Mouse (Mus musculus) retina, adult 2 months (tissue): ENCODE measurements at regions not wholly inside any gene's neighbourhood (a gene's known extent, or its start where the extent isn't known, plus 50 kb on each side); places are given as distances from the start of the nearest gene placed in this dataset.

Experiments used
- DNase-seq: peaks from one replicate; pipeline ENCODE4 v3.0.0-alpha.2; 2012; ENCODE audit warnings: low read depth, low spot score

DNA sequence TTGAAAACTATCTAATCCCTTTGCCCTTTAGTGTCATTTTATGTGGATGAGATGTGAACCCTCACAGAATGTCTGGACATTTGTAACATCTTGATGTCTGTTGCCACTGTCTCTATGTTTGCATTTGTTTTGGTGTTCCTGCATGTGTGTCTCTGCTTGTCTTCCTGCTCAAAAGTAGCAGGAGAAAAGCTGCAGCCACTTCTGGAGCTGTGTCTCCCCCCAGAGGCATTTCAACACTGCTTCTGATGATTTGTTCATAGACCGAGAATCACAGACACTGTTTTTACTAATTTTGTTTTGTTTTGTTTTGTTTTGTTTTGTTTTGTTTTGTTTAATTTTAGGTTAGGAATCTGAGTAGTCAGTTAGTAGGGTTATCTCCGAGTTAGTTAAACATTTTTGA, 883.8 kb downstream of the Gbe1 start:
- no peak for DNase-seq

DNA sequence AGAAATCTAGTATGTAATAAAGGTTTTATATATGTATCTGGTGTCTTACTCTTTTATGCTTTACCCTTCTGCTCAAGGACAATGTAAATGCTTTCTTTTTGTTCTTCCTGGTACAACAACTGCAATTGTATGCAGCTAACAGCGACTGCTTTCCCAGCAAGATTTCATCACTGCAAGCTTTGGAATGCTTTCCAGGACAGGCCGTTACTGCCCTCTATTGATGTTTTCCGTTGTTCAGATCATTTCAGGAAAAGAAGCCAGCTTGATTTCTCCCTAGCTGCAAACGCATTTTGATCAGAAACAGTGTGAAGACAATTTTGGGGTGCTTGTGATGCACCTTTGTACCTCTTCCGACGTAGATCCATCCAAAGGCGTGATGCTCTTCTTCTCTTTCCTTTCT, 895.1 kb downstream of the Gbe1 start:
- DNase-seq = no peak

DNA sequence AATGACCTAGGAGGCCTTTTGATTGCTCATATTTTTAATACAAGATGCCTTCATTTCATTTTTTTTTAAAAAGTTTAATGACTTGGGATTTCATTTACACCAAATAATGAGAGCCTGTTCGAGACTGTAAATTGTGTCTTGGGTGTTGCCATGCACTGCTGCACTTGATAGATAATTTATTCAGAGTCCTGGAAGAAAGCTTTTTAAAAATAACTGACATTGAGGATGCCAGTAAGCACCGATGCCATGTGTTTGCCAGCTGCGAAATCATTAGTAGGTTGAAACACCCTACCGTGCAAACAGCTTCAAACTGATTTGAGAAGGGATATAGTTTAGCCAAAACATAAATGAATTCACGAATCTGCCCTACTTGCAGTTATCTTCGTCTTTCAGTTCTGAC, 910.7 kb downstream of the Gbe1 start:
- no peak for DNase-seq

DNA sequence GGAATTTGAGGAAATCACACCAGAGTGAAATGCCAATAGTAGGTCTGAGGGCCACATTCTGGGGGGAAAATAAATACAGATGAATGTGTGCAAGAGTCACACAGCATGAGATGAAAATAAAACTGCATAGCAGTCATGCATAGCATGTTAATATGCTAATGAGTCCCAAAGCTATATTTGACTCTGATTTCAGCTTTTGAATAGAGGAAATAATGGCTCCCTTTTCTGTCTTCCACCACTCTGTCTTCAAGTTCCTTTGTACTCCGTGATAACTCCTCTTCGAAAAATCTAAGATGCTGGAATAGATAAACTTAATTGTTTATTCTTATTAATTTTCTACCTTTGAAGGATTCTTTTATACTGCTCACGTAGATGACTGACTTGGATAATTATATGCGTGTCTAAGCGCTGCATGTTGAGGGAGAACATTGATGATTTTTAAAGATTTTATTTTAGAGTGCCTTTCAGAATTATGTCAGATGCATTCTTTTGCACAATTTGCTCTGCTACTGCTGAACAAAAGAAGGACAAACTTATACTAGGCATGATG, 916.4 kb downstream of the Gbe1 start:
- DNase-seq = no peak

DNA sequence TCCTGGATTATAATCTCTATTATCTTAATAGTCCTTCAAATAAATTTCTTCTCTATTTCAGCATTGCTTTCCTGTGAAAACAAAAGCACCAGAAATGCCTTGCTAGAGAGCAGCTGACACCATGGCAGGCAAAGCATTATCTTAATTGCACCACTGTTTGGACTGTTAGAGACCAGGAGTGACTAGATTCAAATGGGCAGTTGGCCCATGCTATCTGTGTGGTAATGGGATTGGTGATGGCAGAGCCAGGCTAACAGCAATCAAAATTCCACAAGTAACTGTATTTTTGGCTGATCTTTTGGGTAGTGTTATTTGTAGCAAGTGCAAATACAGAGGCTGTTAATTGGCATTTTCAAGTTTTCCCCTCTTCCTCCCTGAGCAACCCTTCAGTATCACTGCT, 929.3 kb downstream of the Gbe1 start:
- no peak for DNase-seq

DNA sequence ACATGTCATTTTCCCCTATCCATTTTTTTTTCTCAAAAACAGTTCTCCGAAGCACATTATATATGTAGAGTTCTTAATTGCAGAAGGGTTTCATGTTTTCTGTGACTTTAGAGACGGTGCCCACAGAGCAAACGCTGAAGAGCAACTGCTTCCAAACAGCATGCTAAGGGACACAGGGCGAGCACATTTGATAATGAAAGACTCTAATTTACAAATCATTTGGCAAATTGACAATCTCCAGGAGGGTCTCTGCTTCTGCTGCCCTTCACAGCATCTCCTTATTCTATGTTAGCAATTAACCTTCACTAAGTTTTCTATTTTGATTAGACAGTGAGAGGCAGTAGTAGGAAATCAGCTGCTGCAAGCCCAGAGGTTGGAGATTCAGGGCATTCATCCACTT, 929.7 kb downstream of the Gbe1 start:
- DNase-seq = no peak

DNA sequence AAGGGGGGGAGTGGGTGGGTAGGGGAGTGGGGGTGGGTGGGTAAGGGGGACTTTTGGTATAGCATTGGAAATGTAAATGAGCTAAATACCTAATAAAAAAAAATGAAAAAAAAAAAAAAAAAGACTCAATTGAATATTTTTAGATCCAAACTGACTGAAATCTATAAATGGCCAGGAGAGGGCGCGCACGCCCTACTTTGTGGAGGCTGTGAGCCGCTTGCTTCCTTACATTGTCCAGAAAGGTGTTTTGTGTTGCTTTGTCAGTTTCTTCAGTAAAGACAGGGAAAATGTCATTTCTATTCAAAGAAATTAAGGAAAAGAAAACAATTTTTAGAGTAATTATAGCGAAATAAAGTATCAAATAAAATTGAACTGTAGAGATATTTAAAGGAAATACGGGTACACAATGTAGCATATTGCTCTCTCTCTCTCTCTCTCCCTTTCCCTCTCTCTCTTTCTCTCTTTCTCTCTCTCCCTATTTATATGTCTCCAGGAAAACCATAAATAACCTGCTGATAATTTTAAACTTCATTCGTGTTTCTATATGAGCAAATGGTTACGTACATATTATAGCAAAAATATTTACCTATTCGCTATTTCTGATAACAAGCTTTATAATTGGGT, 933.9 kb downstream of the Gbe1 start:
- peak; percentile 22 for DNase-seq

DNA sequence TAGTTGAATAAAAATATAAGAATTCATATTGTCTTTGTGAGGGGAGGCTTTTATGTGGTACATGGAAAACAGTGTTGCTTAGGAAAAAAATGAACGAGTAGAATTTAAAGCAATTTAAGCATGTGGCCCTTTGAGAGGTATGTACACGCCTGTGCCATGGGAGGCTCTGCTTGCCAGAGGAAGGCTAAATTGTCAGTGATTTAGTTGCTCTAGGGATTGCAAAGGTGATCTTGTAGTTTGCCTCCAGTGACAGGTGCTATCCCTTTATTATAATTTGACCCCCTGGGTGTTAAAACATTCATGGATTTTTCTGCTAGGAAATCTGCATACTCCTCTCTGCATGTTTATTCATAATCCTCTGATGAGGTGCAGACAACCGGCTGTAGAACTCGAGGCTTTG, 942.0 kb downstream of the Gbe1 start:
- no peak for DNase-seq

DNA sequence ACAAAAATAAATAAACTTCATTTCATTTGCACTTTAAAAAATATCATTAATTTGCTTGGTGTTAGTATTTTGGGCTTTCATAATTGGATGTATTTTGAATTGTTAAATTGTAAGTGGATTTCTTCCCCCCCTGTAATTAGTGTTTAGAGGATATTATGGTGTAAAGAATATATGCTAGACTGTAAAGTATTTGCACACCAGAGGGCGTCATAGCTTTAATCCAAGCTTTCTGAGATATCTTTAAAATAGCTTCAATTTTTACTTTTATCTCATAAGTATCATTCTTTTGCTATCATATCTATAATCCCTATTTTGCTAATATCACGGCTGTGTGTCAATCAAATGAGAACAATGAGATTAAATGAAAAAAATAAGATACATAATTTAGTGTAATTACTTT, 942.4 kb downstream of the Gbe1 start:
- DNase-seq = no peak

DNA sequence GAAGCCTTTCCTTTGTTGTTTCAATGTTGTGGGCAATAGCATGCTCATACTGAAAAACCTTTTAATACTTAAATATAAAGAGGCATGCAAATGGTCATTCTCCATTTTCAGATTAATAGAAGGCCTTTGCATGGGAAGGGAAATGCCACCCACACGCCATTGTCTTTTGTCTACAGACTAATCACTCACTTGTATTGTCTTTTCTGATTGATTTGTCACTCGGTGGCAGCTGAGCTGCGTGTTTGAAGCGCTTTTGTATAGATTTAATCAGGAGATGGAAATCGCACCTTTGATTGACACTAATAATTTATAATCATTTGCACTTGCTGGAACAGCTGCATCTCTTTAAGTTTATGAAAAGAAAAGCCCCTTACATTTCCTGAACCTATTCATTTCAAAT, 953.4 kb downstream of the Gbe1 start:
- DNase-seq = no peak
